Mouse (Mus musculus) hindbrain, postnatal 0 days (tissue): ENCODE results near the gene Pip4k2a. TPM values are rescaled to one million over a fixed set of nuclear protein-coding genes. Genes with fewer than 3 reads are reported as not detected.

Experiments
- ATAC-seq: fragments of 200-750 bp; cut with Nextera tagmentation; 2 replicates; pipeline ENCODE4 v1.8.0; 2017; ENCODE audit warnings: mild to moderate bottlenecking, moderate TSS enrichment, moderate library complexity
- DNase-seq: peaks from one replicate; pipeline ENCODE4 v3.0.0-alpha.2; 2015; ENCODE audit warnings: low spot score
- H3K27ac ChIP-seq: fragments of 300-500 bp; sonication (generic); 2 replicates; pipeline ENCODE4 v1.5.1; 2014; ENCODE audit warnings: mild to moderate bottlenecking
- H3K27me3 ChIP-seq: fragments of 300-500 bp; sonication (generic); 2 replicates; pipeline ENCODE4 v1.6.1; 2014; ENCODE audit warnings: low read length, mixed read lengths; ENCODE audit not compliant: insufficient read depth
- H3K36me3 ChIP-seq: fragments of 300-500 bp; sonication (generic); 2 replicates; pipeline ENCODE4 v1.6.1; 2014; ENCODE audit warnings: low read length, mixed read lengths; ENCODE audit not compliant: insufficient read depth
- H3K4me1 ChIP-seq: fragments of 300-500 bp; sonication (generic); 2 replicates; pipeline ENCODE4 v1.6.1; 2014; ENCODE audit warnings: antibody characterized with exemption, low read length, mixed read lengths; ENCODE audit not compliant: insufficient read depth
- H3K4me2 ChIP-seq: fragments of 300-500 bp; sonication (generic); 2 replicates; pipeline ENCODE4 v1.6.1; 2014; ENCODE audit warnings: low read depth, mild to moderate bottlenecking, low read length, moderate library complexity, mixed read lengths
- H3K4me3 ChIP-seq: fragments of 300-500 bp; sonication (generic); 2 replicates; pipeline ENCODE4 v1.5.1; 2014; ENCODE audit warnings: low read length
- H3K9ac ChIP-seq: fragments of 300-500 bp; sonication (generic); replicated peaks from 2 replicates; pipeline ENCODE4 v1.6.1; 2014; ENCODE audit warnings: mild to moderate bottlenecking, low read length, moderate library complexity, mixed read lengths
- H3K9me3 ChIP-seq: fragments of 300-500 bp; sonication (generic); 2 replicates; pipeline ENCODE4 v1.6.1; 2016; ENCODE audit warnings: low read length, mixed read lengths
- CTCF ChIP-seq: IDR thresholded peaks from 2 replicates; pipeline ENCODE4 v1.5.1; 2016; ENCODE audit warnings: antibody characterized with exemption, control low read depth, low read depth
- WGBS: fragments of 180-500 bp; shearing (Covaris S2); extraction: QIAGEN DNeasy Blood & Tissue Kit; methylation state at CpG from one replicate; pipeline ENCODE4 v1.1.7; 2014; 5-methylcytosine and 5-hydroxymethylcytosine counted together
- polyA plus RNA-seq: library from polyadenylated mRNA; unstranded; fragments of >200 nt; fragmentation: Nextera tagmentation; extraction: Ambion mirVana; gene quantifications from 2 replicates; pipeline ENCODE4 v1.2.1, GENCODE M21; 2015
- total RNA-seq: library from RNA; depleted of rRNA; stranded (reverse); fragments of >200 nt; gene quantifications from 2 replicates; pipeline ENCODE4 v1.2.3, GENCODE M21; 2014; rRNA removed

The Pip4k2a gene
- total RNA-seq (5.5 and 5.6 TPM in 2 replicates), polyA plus RNA-seq (8.2 and 8.9 TPM in 2 replicates)

DNA sequence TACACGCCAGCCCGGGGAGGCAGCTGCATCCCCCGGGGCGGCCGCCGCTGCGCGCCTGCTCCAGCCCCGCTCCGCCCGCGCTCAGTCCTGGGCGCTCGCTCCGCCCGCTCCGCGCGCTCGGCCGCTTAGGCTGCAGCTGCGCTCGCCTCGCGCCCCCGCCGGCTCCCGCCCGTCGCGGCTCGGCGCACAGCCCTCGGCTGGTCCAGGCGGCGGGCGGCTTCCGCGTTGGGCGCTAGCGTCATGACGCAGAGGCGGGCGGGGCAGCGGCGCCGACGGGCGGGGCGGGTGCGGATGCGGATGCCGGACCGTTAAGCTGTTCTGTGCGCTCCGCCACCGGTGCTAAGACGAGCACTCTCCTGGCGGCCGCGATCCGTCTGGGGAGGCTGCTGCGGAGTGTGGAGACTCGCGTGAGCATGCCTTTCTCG is at the start of gene Pip4k2a, which contains the start of gene 4930426L09Rik:
TSS of gene Pip4k2a (minus strand) at position 73 of the 425 bp plus-strand sequence.
TSS of gene 4930426L09Rik (plus strand) at position 290 of the 425 bp plus-strand sequence.
- Histone ChIP-seq H3K36me3 (no peaks in the 10 kb centered on the region), H3K27ac (peak within 1 kb of the TSS; percentile 64), H3K27me3 (no peaks in the 10 kb centered on the region), H3K4me2 (peak within 1 kb of the TSS; percentile 93), H3K9ac (peak within 1 kb of the TSS; percentile 71), H3K4me1 (peaks cover 14% of the 10 kb centered on the region; the same call in 1 of the 2 replicates), H3K9me3 (no peaks in the 10 kb centered on the region), H3K4me3 (peak within 1 kb of the TSS; percentile 90)
- ATAC-seq (peak; percentile 97), DNase-seq (peak; percentile 94)
- TF ChIP-seq CTCF, result no peak
- under 1% methylated on average over 63 of the region's 66 CpGs for WGBS

DNA sequence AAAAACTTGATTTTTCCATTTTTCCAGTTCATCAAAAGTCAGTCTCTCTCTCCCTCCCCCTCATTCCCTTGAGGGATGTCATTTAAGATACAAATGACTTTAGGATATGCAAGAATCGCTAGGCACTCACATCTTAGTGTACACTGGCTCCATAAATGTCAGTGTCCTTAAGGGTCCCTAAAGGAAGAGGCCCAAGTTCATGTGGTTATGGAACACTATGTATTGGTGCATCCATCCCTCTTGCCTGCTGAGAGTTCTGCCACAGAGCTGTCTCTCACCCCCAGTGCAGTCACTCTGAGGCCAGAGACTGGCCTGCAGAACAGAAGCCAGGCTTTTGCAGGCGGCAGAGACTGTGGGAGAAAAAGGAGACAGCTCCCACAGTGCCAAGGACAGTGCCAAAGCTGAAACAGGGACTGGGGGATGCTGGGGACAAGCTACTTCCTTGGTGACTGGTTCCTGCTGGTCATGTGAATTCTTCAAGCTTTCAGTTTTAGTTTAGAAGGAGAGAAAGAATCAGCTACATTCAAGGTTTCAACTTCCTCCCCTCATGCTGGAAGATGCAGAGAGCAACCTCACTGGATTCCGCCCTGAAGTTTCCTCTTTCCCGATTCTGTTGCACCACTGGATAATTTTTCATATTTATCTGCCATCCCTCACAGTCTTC is 40.1 kb upstream of the Pip4k2a start:
- Histone ChIP-seq H3K9ac (no peak overlapping the region), H3K36me3 (no peaks in the 10 kb centered on the region), H3K4me3 (no peak overlapping the region), H3K27ac (no peak overlapping the region), H3K4me1 (no peaks in the 10 kb centered on the region), H3K4me2 (no peak overlapping the region), H3K27me3 (no peaks in the 10 kb centered on the region), H3K9me3 (no peaks in the 10 kb centered on the region)
- WGBS, result 76% methylated on average over 4 of the region's 4 CpGs
- DNase-seq (no peak), ATAC-seq (no peak)
- no peak for TF ChIP-seq CTCF

DNA sequence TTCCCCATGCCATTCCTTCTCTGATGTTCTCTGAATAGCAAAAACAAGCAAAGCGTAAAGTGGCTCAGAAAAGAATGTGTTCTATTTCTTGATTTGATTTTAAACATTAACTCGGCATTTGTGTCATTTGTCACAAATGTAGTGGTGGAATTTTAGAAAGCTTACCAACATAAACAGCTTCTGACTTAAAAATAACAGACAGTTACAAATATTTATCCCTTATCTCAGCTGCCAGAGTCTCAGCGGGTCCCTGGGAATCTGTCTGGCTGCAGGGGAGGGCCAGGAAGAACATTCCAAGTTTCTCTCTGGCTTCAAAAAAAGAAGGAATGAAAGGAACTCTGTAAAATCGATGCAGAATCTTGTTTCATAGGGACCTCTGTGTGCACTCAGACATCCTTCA is 39.5 kb upstream of the Pip4k2a start:
- TF ChIP-seq CTCF, result no peak
- Histone ChIP-seq H3K27me3 (no peaks in the 10 kb centered on the region), H3K9ac (no peak overlapping the region), H3K4me3 (no peak overlapping the region), H3K27ac (no peak overlapping the region), H3K4me2 (no peak overlapping the region), H3K36me3 (no peaks in the 10 kb centered on the region), H3K4me1 (no peaks in the 10 kb centered on the region), H3K9me3 (no peaks in the 10 kb centered on the region)
- ATAC-seq (no peak), DNase-seq (no peak)
- 71% methylated on average over 4 of the region's 4 CpGs for WGBS

DNA sequence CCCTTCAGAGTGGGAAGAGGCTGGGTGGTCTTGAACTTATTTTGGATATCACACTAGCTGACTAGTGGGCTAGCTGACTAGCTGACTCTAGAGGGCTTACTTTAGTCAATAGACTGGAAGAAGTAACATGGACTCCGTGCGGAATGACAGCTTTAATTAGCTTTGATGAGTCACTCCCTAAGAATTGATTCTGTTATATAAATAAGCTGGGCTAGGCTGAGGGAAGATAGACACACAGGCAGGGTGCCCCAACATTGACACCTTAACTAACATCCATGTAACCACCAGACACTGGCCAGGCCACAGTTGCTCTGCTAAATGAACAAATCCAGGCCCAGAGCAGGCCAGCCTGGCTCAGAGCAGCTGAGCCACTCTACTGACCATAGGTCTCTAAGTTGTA is 26.9 kb upstream of the Pip4k2a start:
- Histone ChIP-seq H3K4me3 (no peak overlapping the region), H3K9ac (no peak overlapping the region), H3K4me1 (no peaks in the 10 kb centered on the region), H3K36me3 (no peaks in the 10 kb centered on the region), H3K9me3 (no peaks in the 10 kb centered on the region), H3K27ac (no peak overlapping the region), H3K4me2 (no peak overlapping the region), H3K27me3 (no peaks in the 10 kb centered on the region)
- ATAC-seq (no peak), DNase-seq (no peak)
- no peak for TF ChIP-seq CTCF
- WGBS, result 84% methylated on average over 2 of the region's 2 CpGs

DNA sequence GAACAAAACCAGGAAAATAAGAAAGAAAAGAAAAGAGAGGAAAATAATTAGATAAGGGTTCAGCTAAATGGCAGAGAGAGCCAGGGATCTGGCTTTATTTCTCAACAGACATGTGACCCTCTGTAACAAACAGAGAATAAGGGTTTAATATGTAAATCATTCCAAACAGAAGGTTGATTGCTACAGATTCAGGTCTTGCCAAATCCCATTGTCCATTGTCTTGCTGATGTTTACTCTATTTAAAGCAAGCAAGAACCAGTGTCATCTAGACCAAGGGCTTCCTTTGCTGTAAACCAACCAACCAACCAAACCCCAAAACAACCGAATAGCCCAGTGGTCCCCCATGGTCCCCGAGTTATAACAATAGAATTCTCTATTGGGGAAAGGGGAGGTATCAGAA is 20.1 kb upstream of the Pip4k2a start:
- 66% methylated on average over 2 of the region's 2 CpGs for WGBS
- H3K4me1 ChIP-seq, result no peaks in the 10 kb centered on the region
- no peak overlapping the region for H3K4me3 ChIP-seq
- no peak for DNase-seq
- no peak for TF ChIP-seq CTCF
- H3K4me2 ChIP-seq, result no peak overlapping the region
- ATAC-seq, result no peak
- H3K9me3 ChIP-seq, result no peaks in the 10 kb centered on the region
- no peaks in the 10 kb centered on the region for H3K27me3 ChIP-seq
- H3K36me3 ChIP-seq, result no peaks in the 10 kb centered on the region
- no peak overlapping the region for H3K27ac ChIP-seq
- no peak overlapping the region for H3K9ac ChIP-seq

DNA sequence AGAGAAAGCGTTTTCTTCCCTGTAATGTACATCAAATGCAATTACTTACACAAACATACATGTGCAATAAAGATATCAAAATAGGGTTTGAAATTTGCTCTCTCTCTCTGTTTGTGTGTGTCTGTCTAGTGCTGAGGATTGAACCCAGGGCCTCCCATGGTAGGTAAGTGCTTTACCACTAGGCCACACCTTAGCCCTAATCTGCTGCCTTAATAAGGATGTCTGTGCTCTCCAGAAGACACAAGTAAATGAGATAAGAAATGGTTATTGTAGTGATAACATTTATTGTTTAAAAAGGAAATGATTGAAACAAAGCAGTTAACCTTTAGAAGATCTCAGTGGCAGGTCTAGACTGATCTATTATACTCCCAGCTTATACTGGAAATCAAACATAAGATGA is 18.9 kb upstream of the Pip4k2a start:
- Histone ChIP-seq H3K36me3 (no peaks in the 10 kb centered on the region), H3K9me3 (no peaks in the 10 kb centered on the region), H3K9ac (no peak overlapping the region), H3K4me3 (no peak overlapping the region), H3K4me2 (no peak overlapping the region), H3K4me1 (no peaks in the 10 kb centered on the region), H3K27me3 (no peaks in the 10 kb centered on the region), H3K27ac (no peak overlapping the region)
- ATAC-seq, result no peak
- WGBS, result 89% methylated on average over 1 of the region's 1 CpGs
- TF ChIP-seq CTCF, result no peak
- no peak for DNase-seq

DNA sequence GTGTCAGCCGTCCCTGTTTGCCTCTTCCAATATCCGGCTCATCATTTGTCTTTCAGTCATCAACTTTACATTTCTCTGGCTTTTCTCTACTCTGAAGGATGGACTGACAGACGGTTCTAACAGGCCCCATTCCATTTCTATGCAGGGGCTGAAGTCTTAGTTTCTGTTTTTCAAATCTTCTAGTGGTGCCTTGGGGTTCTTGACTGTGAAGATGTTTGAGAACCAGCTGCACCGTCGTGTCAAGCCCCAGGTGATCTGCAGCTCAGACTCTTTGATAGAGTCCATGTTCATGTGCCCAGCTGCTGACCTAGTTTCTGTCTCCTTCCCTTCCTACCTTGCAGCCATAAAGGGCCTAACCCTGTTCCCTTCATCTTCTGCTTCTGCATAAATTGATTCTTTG is 18.4 kb upstream of the Pip4k2a start:
- Histone ChIP-seq H3K27ac (no peak overlapping the region), H3K9ac (no peak overlapping the region), H3K9me3 (no peaks in the 10 kb centered on the region), H3K4me3 (no peak overlapping the region), H3K4me1 (no peaks in the 10 kb centered on the region), H3K27me3 (no peaks in the 10 kb centered on the region), H3K36me3 (no peaks in the 10 kb centered on the region), H3K4me2 (no peak overlapping the region)
- WGBS, result 84% methylated on average over 5 of the region's 5 CpGs
- DNase-seq, result no peak
- no peak for TF ChIP-seq CTCF
- no peak for ATAC-seq
